Mouse (Mus musculus): ENCODE measurements around the gene Dnaaf1. TPM values are rescaled to one million over a fixed set of nuclear protein-coding genes. Genes with fewer than 3 reads are reported as not detected.

Dnaaf1 gene
- under 1 TPM; 0.32 to 0.48 TPM for total RNA-seq (2021)
- long read RNA-seq, experiment 1, partial matches to known transcripts: 0 of 1 reads
- long read RNA-seq, experiment 1, other reads (novel, unspliced or antisense): 0 of 1 reads
- long read RNA-seq, experiment 2: 0 reads

GRCm38 (mm10) chr8:119574437-119575365 is at the start of gene Dnaaf1, which contains the start of gene Hsdl1:
Gene Dnaaf1, plus strand, starts transcription at chr8:119575235.
Gene Hsdl1, minus strand, starts transcription at chr8:119575183.
- peak; percentile 94 to 95 for DNase-seq (ENCODE audit: low spot score in 2 of 2)

- no peak for DNase-seq (ENCODE audit: low spot score in 2 of 2)
Measured at GRCm38 (mm10) chr8:119528762-119529161, 46.3 kb upstream of the Dnaaf1 start.

GRCm38 (mm10) chr8:119530937-119531336 is 44.1 kb upstream of the Dnaaf1 start:
- DNase-seq (ENCODE audit: low spot score in 2 of 2): no peak

- no peak for DNase-seq (ENCODE audit: low spot score in 2 of 2)
Measured at GRCm38 (mm10) chr8:119531397-119531796, 43.6 kb upstream of the Dnaaf1 start.

GRCm38 (mm10) chr8:119531973-119532372 is 43.1 kb upstream of the Dnaaf1 start:
- peak; percentile 22 to 62 for DNase-seq (ENCODE audit: low spot score in 2 of 2)

GRCm38 (mm10) chr8:119544606-119545005 is 30.4 kb upstream of the Dnaaf1 start:
- DNase-seq (ENCODE audit: low spot score in 2 of 2): no peak

- no peak for DNase-seq (ENCODE audit: low spot score in 2 of 2)
Measured at GRCm38 (mm10) chr8:119545180-119545579, 29.9 kb upstream of the Dnaaf1 start.

GRCm38 (mm10) chr8:119545791-119546190 is 29.2 kb upstream of the Dnaaf1 start:
- DNase-seq (ENCODE audit: low spot score in 2 of 2): no peak

GRCm38 (mm10) chr8:119547019-119547691 is 27.9 kb upstream of the Dnaaf1 start:
- no peak for DNase-seq (ENCODE audit: low spot score in 2 of 2)

- no peak for DNase-seq (ENCODE audit: low spot score in 2 of 2)
Measured at GRCm38 (mm10) chr8:119548560-119549113, 26.4 kb upstream of the Dnaaf1 start.

GRCm38 (mm10) chr8:119552967-119553366 is 22.1 kb upstream of the Dnaaf1 start:
- DNase-seq (ENCODE audit: low spot score in 2 of 2): no peak

- DNase-seq (ENCODE audit: low spot score in 2 of 2): no peak
Measured at GRCm38 (mm10) chr8:119555861-119556260, 19.2 kb upstream of the Dnaaf1 start.

GRCm38 (mm10) chr8:119557132-119557531 is 17.9 kb upstream of the Dnaaf1 start:
- DNase-seq (ENCODE audit: low spot score in 2 of 2): no peak

- DNase-seq (ENCODE audit: low spot score in 2 of 2): no peak
Measured at GRCm38 (mm10) chr8:119557821-119558602, 17.0 kb upstream of the Dnaaf1 start.

GRCm38 (mm10) chr8:119558603-119559401 is 16.2 kb upstream of the Dnaaf1 start, which contains the start of gene Mbtps1:
Gene Mbtps1, minus strand, starts transcription at chr8:119558735.
- peak; percentile 97 to 98 for DNase-seq (ENCODE audit: low spot score in 2 of 2)

GRCm38 (mm10) chr8:119559402-119559720 is 15.7 kb upstream of the Dnaaf1 start:
- no peak for DNase-seq (ENCODE audit: low spot score in 2 of 2)

GRCm38 (mm10) chr8:119563849-119564251 is 11.2 kb upstream of the Dnaaf1 start:
- no peak for DNase-seq (ENCODE audit: low spot score in 2 of 2)

- no peak for DNase-seq (ENCODE audit: low spot score in 2 of 2)
Measured at GRCm38 (mm10) chr8:119566367-119566766, 8.7 kb upstream of the Dnaaf1 start.

- no peak for DNase-seq (ENCODE audit: low spot score in 2 of 2)
Measured at GRCm38 (mm10) chr8:119568251-119568650, 6.8 kb upstream of the Dnaaf1 start.

- DNase-seq (ENCODE audit: low spot score in 2 of 2): no peak
Measured at GRCm38 (mm10) chr8:119568951-119569350, 6.1 kb upstream of the Dnaaf1 start.

Measured in layer of hippocampus, postnatal 14 days (tissue).